Mouse (Mus musculus): ENCODE measurements around the gene Vmn2r109.
"Not testable (repeated sequence)": the region's sequence is repeated elsewhere in the genome, so short reads cannot be mapped to it uniquely, and the experiment has no call there.

Gene Vmn2r109

GRCm38 (mm10) chr17:20564656-20565055 is at the start of gene Vmn2r109:
TSS of gene Vmn2r109 (minus strand) at chr17:20564756.
- DNase-seq = no peak

GRCm38 (mm10) chr17:20596323-20596722 is 31.8 kb upstream of the Vmn2r109 start, which contains the start of gene Vmn2r110:
TSS of gene Vmn2r110 (minus strand) at chr17:20596423.
- DNase-seq = no peak

GRCm38 (mm10) chr17:20508247-20508646 is 56.3 kb downstream of the Vmn2r109 start:
- DNase-seq = not testable (repeated sequence)

GRCm38 (mm10) chr17:20497858-20498257 is 66.7 kb downstream of the Vmn2r109 start, which contains the start of gene Vmn1r225:
TSS of gene Vmn1r225 (plus strand) at chr17:20498158.
- no peak for DNase-seq

Measured in lung, postnatal 4 days (tissue).